Mouse (Mus musculus): ENCODE measurements around the gene Asic2. TPM values are rescaled to one million over a fixed set of nuclear protein-coding genes. Genes with fewer than 3 reads are reported as not detected.

Asic2 gene
- polyA plus RNA-seq, 1 experiment from 2014 or later, result 12.4 TPM

DNA sequence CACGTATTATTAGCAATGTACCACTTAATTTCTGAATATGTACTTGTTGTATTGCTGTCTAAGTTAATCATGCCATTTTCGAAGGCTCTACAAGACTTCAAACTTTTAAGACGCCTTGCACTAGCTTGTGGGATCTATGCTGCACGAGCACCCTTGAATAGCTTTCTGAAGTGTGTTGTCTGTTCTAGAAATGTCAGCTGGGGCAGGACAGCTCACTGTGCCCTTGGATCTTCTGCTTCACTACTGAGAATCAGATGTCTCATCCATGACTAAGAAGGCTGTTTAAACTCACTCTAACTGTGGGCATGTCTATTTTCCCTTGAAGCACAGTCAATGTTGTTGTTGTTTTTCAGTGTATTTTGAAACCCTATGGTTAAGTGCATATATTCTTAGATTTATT, 44.6 kb downstream of the Asic2 start:
- Histone ChIP-seq H3K9ac (no peak overlapping the region), H3K4me1 (replicated peaks; ENCODE audit: control insufficient read depth, insufficient read depth, low read length) (no peaks in the 10 kb centered on the region; the same call in 1 of the 2 replicates), H3K36me3 (replicated peaks; ENCODE audit: control insufficient read depth, insufficient read depth) (no peaks in the 10 kb centered on the region), H3K4me2 (replicated peaks) (no peak overlapping the region), H3K27me3 (ENCODE audit: control insufficient read depth, insufficient read depth, low read length) (no peaks in the 10 kb centered on the region), H3K9me3 (ENCODE audit: control insufficient read depth, low read length) (0 out of 2 replicates have a peak, but pooled peaks cover 3% of the 10 kb centered on the region), H3K4me3 (replicated peaks; ENCODE audit: low read length) (no peak overlapping the region), H3K27ac (no peak overlapping the region)
- no peak for ATAC-seq (ENCODE audit: low FRiP score)
- DNase-seq (ENCODE audit: low spot score), result no peak
- 93% methylated on average over 4 of the region's 4 CpGs for WGBS

DNA sequence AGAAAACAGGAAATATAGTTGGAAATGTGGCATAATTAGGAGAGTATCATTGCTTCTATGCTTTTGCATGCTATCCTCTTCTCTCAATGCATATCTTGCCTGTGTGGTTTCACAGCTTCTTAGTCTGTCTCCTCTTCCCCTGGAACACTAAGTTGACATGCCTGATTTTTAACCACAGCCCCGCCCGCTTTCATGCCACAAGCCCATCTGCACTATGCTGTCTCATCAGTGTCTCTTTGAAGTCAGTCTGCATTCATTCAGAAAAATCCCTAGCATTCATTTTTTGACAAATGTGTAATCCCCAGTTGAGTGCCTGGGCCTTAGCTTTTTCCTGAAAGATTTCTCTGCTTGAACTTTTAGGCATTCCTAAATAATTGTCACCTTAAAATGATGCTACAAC, 45.2 kb downstream of the Asic2 start:
- Histone ChIP-seq H3K4me2 (replicated peaks) (no peak overlapping the region), H3K27ac (no peak overlapping the region), H3K4me1 (replicated peaks; ENCODE audit: control insufficient read depth, insufficient read depth, low read length) (no peaks in the 10 kb centered on the region; the same call in 1 of the 2 replicates), H3K9me3 (ENCODE audit: control insufficient read depth, low read length) (0 out of 2 replicates have a peak, but pooled peaks cover 3% of the 10 kb centered on the region), H3K27me3 (ENCODE audit: control insufficient read depth, insufficient read depth, low read length) (no peaks in the 10 kb centered on the region), H3K9ac (no peak overlapping the region), H3K4me3 (replicated peaks; ENCODE audit: low read length) (no peak overlapping the region), H3K36me3 (replicated peaks; ENCODE audit: control insufficient read depth, insufficient read depth) (no peaks in the 10 kb centered on the region)
- ATAC-seq (ENCODE audit: low FRiP score), result no peak
- 87% methylated on average over 2 of the region's 2 CpGs for WGBS
- DNase-seq (ENCODE audit: low spot score), result no peak

DNA sequence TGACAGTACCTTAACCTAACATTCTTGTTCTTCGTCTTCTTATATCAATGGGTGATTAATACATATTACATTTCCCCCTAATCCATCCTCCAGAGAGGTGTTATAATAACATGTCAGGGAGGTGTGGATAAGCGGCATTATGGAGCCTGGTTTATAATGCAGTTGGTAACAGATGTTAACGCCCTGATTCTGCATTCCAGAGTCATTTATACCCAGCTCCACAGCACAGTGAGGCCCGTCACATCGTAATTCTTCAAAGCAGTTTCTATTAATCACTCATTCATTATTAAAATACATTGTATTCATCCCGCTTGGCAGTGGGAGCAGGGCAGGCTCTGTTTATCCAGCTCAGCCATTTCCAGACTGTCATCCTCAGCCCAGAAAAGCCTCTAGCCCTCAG, 52.8 kb downstream of the Asic2 start:
- Histone ChIP-seq H3K36me3 (replicated peaks; ENCODE audit: control insufficient read depth, insufficient read depth) (no peaks in the 10 kb centered on the region), H3K27me3 (ENCODE audit: control insufficient read depth, insufficient read depth, low read length) (no peaks in the 10 kb centered on the region), H3K4me1 (replicated peaks; ENCODE audit: control insufficient read depth, insufficient read depth, low read length) (peaks cover 16% of the 10 kb centered on the region; the same call in 1 of the 2 replicates), H3K4me2 (replicated peaks) (no peak overlapping the region), H3K9ac (no peak overlapping the region), H3K4me3 (replicated peaks; ENCODE audit: low read length) (no peak overlapping the region), H3K27ac (peak overlapping the region; percentile 9; the same call in 1 of the 2 replicates), H3K9me3 (ENCODE audit: control insufficient read depth, low read length) (0 out of 2 replicates have a peak, but pooled peaks cover 3% of the 10 kb centered on the region)
- no peak for DNase-seq (ENCODE audit: low spot score)
- WGBS, result 27% methylated on average over 6 of the region's 6 CpGs
- ATAC-seq (ENCODE audit: low FRiP score), result no peak

DNA sequence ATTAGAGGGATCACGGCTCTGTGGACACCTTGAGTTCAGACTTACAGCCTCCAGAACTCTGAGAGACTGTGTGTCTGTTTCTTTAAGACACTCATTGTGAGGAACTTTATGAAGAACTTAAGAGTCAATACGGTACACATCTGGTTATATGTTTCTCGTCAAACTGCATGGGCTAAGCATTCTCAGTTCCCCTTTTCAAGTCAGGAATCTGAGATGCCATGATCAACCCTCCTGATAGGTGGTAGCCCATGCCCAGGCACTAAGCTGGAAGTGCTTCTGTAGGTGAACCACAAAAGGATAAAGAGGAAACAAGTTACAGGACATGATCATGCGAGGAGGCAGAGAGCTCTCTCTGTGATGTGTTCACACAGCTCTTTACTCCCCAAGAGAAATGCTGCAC, 55.2 kb downstream of the Asic2 start:
- Histone ChIP-seq H3K4me1 (replicated peaks; ENCODE audit: control insufficient read depth, insufficient read depth, low read length) (peaks cover 16% of the 10 kb centered on the region; the same call in 1 of the 2 replicates), H3K4me3 (replicated peaks; ENCODE audit: low read length) (no peak overlapping the region), H3K4me2 (replicated peaks) (no peak overlapping the region), H3K9me3 (ENCODE audit: control insufficient read depth, low read length) (no peaks in the 10 kb centered on the region), H3K36me3 (replicated peaks; ENCODE audit: control insufficient read depth, insufficient read depth) (no peaks in the 10 kb centered on the region), H3K27me3 (ENCODE audit: control insufficient read depth, insufficient read depth, low read length) (no peaks in the 10 kb centered on the region), H3K27ac (no peak overlapping the region), H3K9ac (no peak overlapping the region)
- 89% methylated on average over 4 of the region's 4 CpGs for whole genome bisulfite sequencing
- ATAC-seq (ENCODE audit: low FRiP score) (no peak), DNase-seq (ENCODE audit: low spot score) (no peak)

DNA sequence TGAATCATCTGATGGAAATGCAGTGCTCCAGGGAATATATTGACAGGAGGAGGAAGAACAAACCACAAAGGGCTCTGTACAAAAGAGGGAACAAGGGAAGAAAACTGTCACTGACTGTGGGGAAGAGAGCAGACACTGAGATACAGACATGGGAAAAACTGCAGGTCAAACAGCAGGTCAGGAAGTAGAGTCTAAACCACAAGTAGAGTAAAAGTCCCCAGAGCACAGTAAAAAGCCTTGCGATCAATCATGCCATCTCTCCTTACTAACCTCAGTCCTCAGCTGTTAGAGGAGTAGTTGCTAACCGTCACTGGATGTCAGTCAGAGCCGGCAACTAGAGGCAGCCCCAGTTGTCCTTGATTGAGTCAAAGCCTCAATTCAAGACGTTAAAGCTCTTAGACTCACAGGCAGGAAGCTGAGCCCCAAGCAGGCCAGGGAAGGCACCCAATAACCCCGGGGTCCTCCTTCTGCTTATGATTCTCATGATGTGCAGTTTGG, 58.8 kb downstream of the Asic2 start:
- Histone ChIP-seq H3K9ac (no peak overlapping the region), H3K4me2 (replicated peaks) (no peak overlapping the region), H3K4me1 (replicated peaks; ENCODE audit: control insufficient read depth, insufficient read depth, low read length) (no peaks in the 10 kb centered on the region), H3K9me3 (ENCODE audit: control insufficient read depth, low read length) (no peaks in the 10 kb centered on the region), H3K36me3 (replicated peaks; ENCODE audit: control insufficient read depth, insufficient read depth) (no peaks in the 10 kb centered on the region), H3K27ac (no peak overlapping the region), H3K27me3 (ENCODE audit: control insufficient read depth, insufficient read depth, low read length) (no peaks in the 10 kb centered on the region), H3K4me3 (replicated peaks; ENCODE audit: low read length) (no peak overlapping the region)
- ATAC-seq (ENCODE audit: low FRiP score) (no peak), DNase-seq (ENCODE audit: low spot score) (no peak)
- WGBS, result 85% methylated on average over 5 of the region's 5 CpGs

DNA sequence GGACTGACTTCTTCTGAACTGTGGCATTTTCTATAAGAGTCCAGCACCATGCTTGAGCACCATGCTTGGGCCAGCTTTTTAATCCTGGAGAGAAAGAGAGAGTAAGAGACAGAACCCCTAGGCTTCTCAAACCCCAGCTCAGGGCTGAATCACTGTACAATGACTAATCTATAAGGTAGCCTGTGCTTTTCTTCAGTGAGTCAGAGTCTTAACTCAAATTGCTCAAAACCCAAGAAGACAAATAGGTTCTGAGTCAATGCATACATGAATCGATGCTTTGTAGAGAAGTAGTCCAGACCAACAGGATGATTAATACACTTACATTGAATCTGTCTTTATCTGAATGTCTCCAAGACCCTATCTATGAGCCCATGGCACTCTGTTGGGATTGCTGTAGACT, 59.5 kb downstream of the Asic2 start:
- no peaks in the 10 kb centered on the region for H3K36me3 ChIP-seq (replicated peaks; ENCODE audit: control insufficient read depth, insufficient read depth)
- ATAC-seq (ENCODE audit: low FRiP score) (no peak), DNase-seq (ENCODE audit: low spot score) (no peak)
- H3K27me3 ChIP-seq (ENCODE audit: control insufficient read depth, insufficient read depth, low read length), result no peaks in the 10 kb centered on the region
- H3K9ac ChIP-seq, result no peak overlapping the region
- 94% methylated on average over 1 of the region's 1 CpGs for WGBS
- no peaks in the 10 kb centered on the region for H3K9me3 ChIP-seq (ENCODE audit: control insufficient read depth, low read length)
- no peak overlapping the region for H3K4me2 ChIP-seq (replicated peaks)
- H3K27ac ChIP-seq, result no peak overlapping the region
- H3K4me1 ChIP-seq (replicated peaks; ENCODE audit: control insufficient read depth, insufficient read depth, low read length), result no peaks in the 10 kb centered on the region
- H3K4me3 ChIP-seq (replicated peaks; ENCODE audit: low read length), result no peak overlapping the region

DNA sequence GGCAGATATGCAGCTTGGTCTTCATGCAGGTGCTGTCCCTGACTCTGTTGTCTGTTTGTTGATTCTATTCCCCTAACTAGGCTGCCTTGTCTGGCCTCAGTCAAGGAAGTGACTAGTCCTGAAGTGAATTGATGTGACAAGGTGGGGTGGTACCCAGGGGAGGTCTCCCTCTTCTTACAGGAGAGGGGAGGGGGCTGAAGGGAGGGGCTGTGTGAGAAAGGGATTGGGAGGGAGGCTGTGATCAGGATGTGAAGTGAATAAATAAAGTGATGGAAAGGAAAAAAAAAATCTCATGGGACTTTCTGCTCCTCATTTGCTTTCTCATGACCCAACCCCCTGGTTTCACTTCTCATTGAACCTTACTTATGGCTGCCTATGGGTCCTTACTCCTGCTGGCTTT, 65.9 kb downstream of the Asic2 start:
- H3K4me1 ChIP-seq (replicated peaks; ENCODE audit: control insufficient read depth, insufficient read depth, low read length), result peaks cover 12% of the 10 kb centered on the region
- H3K9me3 ChIP-seq (ENCODE audit: control insufficient read depth, low read length), result no peaks in the 10 kb centered on the region
- no peaks in the 10 kb centered on the region for H3K27me3 ChIP-seq (ENCODE audit: control insufficient read depth, insufficient read depth, low read length)
- ATAC-seq (ENCODE audit: low FRiP score) (no peak), DNase-seq (ENCODE audit: low spot score) (no peak)
- no peak overlapping the region for H3K4me3 ChIP-seq (replicated peaks; ENCODE audit: low read length)
- no peaks in the 10 kb centered on the region for H3K36me3 ChIP-seq (replicated peaks; ENCODE audit: control insufficient read depth, insufficient read depth)
- no peak overlapping the region for H3K27ac ChIP-seq
- H3K4me2 ChIP-seq (replicated peaks), result no peak overlapping the region
- H3K9ac ChIP-seq, result no peak overlapping the region

DNA sequence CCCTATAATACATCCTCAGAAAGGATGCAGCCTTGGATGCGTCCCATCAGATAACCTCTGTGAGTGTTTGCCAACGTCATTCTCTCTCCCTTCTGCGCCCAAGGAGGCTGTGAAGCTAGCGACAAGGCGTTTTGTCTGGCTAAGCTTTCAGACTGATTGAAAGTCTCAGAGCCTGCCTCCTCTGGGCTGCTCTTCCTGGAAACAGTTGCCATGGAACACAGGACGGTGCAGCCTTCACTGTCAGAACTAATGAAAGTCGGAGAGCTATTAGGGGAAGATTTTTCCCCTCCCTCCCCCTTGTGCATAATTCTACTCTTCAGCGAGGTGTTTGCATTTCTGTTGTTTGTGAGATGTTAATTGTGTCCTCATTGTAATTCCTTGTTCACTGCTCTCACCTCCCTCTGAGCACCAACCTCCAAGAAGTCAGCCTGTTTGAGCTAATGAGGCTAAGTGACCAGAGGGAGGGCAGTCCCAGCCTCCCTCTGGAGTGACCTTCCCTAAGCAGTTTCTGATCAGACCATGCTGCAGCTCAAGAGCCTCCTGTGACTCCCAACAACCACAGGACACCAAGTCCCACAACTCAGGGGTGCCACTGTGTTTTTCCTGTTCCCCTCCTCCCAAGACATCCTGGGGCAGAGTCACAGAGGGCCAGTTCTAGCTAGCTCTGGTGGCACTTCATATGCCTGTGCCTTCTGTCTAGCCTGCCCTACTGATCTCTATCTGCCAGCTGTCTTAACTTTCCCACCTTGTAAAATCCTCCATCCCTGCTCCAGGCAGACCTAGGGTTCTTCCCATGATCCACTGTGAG, 70.5 kb downstream of the Asic2 start:
- Histone ChIP-seq H3K27ac (peak overlapping the region; percentile 82), H3K27me3 (ENCODE audit: control insufficient read depth, insufficient read depth, low read length) (no peaks in the 10 kb centered on the region), H3K4me2 (replicated peaks) (0 out of 2 replicates have a peak overlapping the region, but pooled peaks have one; percentile 3), H3K36me3 (replicated peaks; ENCODE audit: control insufficient read depth, insufficient read depth) (no peaks in the 10 kb centered on the region), H3K4me1 (replicated peaks; ENCODE audit: control insufficient read depth, insufficient read depth, low read length) (peaks cover 19% of the 10 kb centered on the region), H3K9ac (peak overlapping the region; percentile 16; the same call in 1 of the 2 replicates), H3K9me3 (ENCODE audit: control insufficient read depth, low read length) (no peaks in the 10 kb centered on the region), H3K4me3 (replicated peaks; ENCODE audit: low read length) (no peak overlapping the region)
- ATAC-seq (ENCODE audit: low FRiP score) (peak; percentile 76; the same call in 1 of the 2 replicates), DNase-seq (ENCODE audit: low spot score) (peak; percentile 70)
- 4% methylated on average over 8 of the region's 8 CpGs for WGBS

DNA sequence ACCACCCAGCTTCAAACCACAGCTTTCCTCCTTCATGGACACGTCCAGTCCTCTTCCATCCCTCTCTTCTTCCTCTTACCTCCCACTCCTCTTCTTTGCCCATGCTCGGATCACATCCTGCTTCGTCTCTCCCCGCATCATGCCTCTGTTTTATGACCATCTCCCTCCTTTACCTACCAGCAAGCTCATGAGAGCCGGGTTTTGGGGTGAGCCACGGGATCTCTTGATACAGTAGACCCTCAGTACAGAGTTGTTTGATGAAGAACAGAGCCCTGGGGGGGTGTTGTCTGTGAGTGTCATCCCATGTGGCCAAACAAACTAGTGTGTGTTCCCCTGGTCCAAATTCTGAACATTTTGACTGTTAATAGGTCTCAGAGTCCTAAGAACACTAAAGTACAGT, 71.7 kb downstream of the Asic2 start:
- no peak for DNase-seq (ENCODE audit: low spot score)
- H3K27ac ChIP-seq, result no peak overlapping the region
- no peaks in the 10 kb centered on the region for H3K27me3 ChIP-seq (ENCODE audit: control insufficient read depth, insufficient read depth, low read length)
- peaks cover 19% of the 10 kb centered on the region for H3K4me1 ChIP-seq (replicated peaks; ENCODE audit: control insufficient read depth, insufficient read depth, low read length)
- no peaks in the 10 kb centered on the region for H3K9me3 ChIP-seq (ENCODE audit: control insufficient read depth, low read length)
- H3K4me2 ChIP-seq (replicated peaks), result no peak overlapping the region
- no peak overlapping the region for H3K9ac ChIP-seq
- 90% methylated on average over 6 of the region's 6 CpGs for WGBS
- H3K36me3 ChIP-seq (replicated peaks; ENCODE audit: control insufficient read depth, insufficient read depth), result no peaks in the 10 kb centered on the region
- H3K4me3 ChIP-seq (replicated peaks; ENCODE audit: low read length), result no peak overlapping the region
- no peak for ATAC-seq (ENCODE audit: low FRiP score)
